Mouse (Mus musculus): ENCODE results near the gene Irx5. TPM values are rescaled to one million over a fixed set of nuclear protein-coding genes. Genes with fewer than 3 reads are reported as not detected.

Gene Irx5
- total RNA-seq (2021) = 1 to 10 TPM; 2.0 to 2.1 TPM
- long read RNA-seq, experiment 1, transcript Irx5-201 (3 exons, 2,450 nt) = major isoform, 5 of 6 reads
- long read RNA-seq, experiment 1, partial matches to known transcripts = 0 of 6 reads
- long read RNA-seq, experiment 1, other reads (novel, unspliced or antisense) = 1 of 6 reads
- long read RNA-seq, experiment 2 = 0 reads

DNA sequence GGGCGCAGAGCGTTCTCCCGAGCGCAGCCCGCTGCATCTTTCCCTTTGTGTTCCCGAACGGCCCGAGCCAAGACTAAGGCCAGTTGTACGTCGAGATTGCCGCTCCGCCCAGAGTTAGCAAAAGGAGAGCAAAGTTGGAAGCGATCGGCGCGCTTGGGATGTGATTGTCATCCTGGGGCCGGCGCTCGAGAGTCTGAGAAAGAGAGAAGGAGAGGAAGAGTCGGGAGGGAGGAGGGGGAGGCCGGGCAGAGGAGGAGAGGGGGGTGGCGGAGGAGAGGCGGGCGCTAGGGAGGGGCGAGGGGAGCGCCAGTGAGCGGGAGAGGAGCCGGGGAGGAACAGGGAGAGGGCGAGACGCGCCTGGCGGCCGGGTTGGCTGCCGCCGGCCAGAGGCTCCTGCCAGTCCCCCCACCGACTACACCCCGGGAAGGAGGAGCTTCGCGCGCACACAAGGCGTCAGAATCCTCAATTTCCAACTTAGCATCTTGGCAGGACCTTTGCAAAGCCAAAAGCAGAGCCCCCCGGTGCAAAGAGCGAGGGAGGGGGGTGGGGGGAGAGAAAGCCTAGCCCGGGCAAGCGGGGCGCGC lies at the start of gene Irx5:
Gene Irx5 (plus strand): TSS at position 228 of the 584 bp plus-strand sequence.
- DNase-seq = peak; percentile 80 to 82

DNA sequence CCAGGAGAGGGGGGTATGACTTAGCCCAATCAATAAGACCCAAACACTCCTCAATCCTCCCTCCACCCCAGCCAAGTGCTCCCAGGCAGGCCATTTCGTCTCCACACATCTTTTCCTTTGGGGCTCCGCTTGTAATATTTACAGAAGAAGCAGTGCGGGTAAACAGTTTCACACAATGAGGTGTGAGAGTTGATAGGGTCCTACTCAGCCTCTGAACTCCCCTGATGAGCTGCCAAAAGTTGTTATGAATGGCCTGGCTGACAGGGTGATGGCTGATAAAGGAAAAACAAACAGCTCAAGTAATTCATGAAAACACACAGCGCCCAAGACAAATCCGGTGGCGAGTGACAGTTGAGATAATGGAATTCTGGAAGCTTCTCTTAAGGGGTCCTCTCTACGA lies 45.2 kb upstream of the Irx5 start:
- no peak for DNase-seq

DNA sequence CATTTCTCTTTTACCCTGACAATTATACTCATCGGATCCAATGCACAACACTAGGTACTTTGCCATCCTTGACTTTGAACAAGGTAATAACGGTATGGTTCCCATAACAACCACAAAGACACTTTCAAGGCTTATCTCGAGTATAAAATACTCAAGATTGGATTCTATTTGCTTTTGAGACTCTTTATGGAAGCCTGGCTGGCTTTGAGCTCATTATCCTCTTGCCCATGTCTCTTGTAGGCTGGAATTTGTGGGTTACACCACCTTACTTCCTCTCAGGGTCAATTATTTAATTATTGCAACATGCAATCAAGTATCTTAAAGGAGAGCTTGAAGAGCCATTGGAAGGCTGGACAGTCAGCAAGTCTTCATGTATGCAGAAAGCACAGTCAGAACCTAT lies 43.7 kb upstream of the Irx5 start:
- DNase-seq = no peak

DNA sequence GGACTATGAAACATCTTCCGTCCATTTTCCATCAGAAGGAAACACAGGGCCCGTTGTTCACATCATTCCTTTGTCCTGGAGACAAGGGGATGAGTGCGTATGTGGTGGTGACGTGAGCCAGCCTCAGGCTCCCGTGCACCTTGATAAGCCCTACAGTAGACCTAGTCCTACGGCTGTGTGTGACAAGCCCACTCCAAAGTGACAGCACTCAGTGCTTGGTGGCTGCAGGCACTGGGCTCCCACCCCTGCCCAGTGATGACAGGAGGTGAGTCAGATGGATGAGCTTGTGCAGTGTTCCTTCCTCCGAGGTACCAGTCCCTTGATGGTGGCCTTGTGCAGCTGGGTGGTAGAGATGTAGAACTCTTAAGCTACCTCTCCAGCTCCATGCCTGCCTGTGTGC lies 33.7 kb upstream of the Irx5 start:
- DNase-seq = no peak

DNA sequence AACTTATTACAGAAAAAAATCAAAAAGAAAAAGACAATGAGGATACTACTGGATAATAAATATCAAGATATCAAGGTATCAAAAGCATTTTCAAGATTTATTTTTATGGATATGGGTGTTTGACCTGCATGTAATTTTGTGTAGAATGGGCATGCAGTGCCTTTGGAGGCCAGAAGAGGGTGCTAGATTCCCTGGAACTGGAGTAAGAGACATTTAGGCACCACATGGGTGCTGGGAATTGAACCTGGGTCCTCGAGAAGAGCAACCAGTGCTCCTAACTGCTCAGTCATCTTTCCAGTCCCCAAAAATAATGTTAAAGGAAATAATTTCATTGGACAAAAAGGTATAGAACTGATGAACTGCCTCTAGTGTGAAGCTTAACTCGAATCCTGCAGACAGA lies 30.2 kb upstream of the Irx5 start:
- no peak for DNase-seq

DNA sequence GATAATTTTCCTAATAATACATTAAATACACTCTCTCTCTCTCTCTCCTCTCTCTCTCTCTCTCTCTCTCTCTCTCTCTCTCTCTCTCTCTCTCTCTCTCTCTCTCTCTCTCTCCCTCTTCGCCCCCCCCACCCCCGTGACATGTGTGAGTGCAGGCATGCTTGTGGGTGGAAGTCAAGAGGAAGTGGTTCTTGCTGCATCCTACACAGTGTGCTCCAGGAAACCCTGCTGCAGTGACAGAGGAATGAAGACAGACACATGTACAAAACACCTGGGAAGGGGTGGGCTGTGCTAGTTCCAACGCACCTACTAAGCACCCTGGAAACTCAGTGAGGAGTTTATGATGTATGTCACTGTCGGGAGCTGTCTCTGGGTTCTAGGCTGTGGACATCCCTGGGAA lies 28.2 kb upstream of the Irx5 start:
- DNase-seq = no peak

DNA sequence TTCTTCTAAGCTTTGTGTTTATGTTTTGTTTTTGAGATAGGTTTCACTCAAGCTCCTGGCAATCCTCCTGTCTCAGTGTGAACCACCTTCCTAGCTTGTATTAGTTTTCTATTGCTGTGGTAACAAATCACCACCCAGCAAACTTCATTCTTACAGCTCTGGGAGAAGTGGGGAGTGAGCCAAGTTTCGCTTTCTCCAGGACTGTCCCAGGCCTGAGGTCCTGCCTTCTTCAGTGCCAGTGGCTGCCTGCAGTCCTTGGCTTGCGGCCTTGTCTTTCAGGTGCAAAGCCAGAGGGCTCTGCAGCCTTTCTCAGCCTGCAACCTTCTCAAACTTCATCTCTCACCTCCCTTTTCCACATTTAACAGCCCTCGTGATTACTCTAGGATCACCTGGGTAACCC lies 25.6 kb upstream of the Irx5 start:
- DNase-seq = peak; percentile 25 to 54

DNA sequence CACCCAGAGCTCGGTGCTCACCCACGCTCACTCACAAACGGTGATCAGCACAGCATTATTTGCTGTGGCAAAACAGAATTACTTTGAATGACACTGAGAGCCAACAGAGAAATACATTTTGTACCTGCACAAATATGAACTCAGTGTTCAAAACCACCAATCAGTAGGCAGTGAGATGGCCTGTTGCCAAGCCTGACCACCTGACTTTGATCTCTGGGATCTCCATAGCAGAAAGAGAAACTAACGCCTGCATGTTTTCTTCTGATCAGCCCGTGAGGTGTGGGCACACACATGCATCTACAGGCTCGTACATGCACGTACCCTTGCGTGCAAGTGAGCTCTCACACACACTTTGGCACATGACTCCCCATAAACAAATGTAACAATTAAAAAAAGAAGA lies 24.0 kb upstream of the Irx5 start:
- no peak for DNase-seq

DNA sequence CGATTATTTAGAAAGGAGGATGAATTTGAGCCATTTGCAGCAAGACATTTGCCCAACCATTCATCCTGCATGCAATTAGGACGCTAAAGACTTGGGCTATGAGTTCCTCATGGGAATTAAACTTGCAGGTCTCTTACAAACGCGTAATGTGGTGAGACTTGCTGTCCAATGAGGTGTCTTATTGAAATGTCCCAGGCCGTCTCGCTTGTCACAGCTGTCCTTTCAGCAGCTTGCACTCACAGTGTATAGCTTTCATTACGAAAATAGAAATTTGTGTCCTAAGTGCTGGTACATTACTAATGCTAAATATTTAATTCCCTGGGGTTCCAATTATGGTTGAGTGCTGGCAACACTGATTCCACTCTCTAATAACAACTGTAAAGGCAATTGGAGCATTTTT lies 22.3 kb upstream of the Irx5 start:
- no peak for DNase-seq

DNA sequence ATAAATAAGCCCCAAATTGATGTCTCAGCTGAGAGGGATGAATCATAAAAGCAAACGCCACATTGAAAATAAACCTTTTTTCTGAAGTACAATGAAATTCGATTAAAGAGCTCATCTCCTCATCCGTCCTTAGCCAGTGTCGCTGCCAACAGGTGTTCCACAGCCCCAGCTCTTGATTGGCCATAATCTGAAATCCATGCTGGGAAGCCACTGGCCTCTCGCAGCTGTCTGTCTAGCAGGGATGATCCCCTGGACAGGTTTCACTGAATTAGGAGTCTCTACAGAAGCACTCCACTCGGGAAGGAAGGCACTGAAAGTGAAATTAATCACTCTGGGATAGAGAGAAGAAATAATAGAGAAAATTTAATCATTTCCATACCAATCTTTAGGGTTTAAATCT lies 21.4 kb upstream of the Irx5 start:
- DNase-seq = no peak

DNA sequence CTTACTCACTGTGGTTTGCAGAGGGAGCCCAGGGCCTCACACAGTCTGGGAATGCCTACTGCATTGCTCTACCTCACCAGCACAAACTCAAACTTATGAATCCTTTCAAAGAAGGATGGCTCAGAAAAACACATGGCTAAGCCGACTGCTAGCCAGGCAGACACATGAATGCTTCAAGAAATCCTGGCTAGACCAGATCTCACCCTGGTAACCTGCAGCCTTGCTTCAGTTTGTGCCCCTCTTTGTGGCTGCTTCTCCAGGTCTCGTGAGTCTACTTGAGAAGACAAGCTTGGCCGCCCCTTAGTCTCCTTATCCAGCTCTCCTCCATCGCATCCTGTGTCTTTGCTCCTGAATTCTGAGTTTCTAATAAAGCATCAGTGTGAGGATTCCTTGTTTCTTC lies 13.9 kb upstream of the Irx5 start:
- DNase-seq = no peak

DNA sequence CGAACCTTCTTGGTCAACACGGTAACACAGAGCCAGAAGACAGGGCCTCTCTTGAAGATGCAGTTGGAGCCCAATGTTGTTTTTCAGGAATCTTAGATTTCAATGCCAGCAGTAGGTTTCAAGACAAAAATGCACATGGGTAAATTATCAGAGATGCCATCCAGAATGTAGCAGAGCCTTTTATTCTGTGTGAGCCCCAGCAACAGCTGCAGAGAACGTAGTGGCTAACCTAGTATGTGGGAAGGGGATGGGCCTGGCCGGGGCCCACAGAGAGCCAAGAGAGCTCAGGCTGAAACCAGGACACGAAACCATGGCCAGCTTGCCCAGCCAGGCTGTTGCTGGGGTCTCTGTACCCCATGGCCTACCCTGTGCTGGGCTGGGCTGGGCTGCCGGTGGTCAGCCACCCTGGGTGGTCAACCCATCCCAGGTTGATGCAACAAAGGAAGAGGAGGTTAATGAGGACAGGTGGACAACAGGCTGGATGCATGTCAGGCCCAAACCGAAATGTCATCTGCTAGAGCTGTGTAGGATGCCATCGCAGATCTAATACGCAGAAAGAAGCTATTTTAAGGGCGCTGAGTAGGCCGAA lies 7.4 kb upstream of the Irx5 start:
- DNase-seq = no peak

DNA sequence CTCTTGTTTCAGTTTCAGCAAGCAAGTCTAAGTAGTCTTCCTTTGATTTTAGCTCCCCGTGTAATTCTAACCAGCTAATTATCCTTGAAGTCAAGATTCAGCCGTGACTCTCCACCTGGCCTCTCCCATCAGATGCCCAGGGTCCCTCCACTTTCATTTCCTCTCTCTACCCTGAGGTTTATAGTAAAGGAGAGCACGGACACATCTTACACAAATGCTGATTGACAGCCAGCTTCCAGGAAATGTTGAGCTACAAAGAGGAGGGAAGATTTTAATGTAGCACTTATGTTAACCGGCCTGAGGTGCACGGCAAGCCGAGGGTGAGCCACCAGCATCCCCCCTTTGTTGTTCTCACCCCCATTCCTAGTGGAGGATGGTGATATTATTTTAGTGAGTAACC lies 4.0 kb upstream of the Irx5 start:
- DNase-seq = no peak

DNA sequence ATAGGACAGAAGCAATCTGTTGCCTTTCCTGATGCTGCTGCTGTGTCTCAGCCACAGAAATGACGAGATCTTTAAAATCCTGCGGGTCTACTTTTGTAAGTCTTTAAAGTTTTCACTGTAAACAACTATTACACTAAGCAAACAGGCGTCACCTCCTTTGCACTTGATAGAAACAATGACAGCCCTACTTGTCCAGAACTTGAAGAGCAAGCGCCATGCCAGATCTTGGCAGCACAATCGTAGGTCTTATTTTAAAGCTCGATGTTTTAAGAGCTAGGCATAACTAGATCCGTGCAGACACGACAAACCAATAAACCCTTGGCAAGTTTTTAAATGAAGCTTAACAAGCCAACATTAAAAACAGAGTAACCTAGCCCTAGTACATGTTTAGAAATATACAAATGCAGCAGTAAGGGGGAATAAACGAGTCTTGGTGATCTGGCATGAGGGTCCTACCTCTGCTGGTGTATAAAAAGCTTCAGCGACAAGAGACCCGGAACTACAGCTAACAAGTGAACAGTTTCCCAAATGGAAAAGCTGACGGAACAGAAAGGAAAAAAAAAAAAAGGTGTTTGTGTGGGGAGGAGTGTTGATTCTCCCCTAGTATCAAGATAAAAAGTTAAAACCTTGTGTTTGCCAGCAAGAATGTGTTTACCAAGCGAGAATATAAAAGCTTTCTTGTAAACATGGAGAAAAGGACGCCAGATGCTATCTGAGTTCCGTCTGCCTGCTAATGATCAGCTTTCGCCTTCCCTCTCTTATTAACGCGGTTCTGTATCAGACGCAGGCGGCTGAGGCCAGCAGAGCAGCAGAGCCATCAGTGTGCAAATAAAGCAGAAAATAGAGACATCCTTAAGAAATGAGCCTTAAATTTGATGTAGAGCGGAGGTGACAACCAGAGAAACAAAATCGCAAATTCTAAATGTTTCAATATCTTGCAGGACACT lies 2.6 kb upstream of the Irx5 start:
- no peak for DNase-seq

DNA sequence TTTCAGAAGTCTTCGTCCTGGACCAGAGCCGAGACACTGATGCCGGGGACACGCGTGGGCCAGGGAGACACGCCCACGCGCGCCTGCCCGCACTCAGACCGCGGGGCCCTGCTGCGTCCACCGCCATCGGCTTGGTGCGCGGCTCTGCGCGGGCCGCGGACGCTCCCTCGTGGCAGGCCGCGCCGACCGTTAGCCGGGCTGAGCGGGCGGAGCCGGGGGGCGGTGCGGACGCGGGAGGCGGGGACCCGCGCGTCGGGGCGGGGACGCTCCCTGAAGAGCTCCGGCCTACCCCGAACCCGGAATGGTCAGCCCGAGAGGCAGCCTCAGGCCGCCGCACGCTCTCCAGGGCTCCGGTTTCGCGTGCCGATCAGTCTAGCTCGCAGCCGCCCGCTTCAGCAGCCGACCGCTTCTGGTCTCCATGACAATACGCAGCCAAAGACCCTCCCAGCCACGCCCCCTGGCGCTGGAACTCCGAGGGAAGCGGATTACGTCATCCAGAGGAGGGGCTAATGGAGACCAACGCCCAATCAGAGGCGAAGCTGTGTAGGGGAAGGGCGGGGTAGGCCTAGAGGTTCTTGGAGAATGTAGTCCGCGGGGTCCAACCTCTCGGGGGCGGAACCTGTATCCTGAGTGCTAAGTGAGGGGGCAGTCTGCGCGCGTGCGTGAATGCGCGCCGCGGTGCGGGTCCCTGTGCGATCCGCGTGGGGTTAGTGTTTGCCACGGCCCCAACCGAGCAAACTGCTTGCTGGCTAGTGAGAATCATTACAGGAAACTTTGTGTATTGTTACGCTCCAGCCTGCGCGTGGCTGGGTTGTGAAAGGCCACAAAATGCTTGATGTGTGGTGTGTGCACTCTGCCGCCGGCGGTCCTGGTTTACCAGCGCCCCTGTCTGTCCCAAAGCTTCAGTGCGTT lies 1.5 kb upstream of the Irx5 start:
- DNase-seq = peak; percentile 96 to 97

DNA sequence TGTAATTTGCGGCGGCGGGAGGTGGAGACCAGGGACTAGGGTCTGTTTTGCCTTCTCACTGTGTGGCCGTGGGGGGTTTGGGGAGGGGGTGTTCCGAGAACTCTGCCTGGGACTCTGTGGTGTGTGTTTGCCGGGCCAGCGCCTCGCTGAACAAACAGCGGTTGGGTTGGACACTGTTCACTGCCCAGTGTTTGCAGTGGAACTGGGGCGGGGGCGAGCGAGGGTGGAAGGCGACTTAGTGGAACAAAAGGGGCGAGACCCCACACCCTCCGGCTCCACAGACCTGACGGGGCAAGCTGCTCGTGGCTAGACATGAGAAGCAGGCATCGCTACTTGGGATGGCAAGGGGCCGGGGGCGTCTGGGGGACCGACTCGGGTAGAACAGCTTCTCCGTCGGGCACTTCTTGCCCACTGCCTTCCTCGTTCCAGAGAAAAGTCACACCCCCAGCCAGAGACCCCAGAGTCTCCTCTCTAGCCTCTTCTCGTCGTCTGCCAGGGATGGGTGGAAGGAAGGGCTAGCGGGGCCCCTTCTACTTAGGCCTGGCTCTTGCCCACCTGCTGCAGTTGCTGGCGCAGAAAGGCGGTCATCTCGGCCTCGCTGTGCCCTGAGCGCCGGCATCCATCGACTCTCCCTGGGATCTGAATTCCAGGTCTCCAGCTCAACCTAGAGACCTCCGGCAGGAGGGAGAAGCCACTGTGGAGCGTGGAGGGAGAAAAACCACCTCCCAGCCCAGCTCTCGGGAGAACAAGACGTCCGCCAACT lies 631 bp upstream of the Irx5 start:
- peak in 1 of 2 experiments; percentile 10 for DNase-seq

DNA sequence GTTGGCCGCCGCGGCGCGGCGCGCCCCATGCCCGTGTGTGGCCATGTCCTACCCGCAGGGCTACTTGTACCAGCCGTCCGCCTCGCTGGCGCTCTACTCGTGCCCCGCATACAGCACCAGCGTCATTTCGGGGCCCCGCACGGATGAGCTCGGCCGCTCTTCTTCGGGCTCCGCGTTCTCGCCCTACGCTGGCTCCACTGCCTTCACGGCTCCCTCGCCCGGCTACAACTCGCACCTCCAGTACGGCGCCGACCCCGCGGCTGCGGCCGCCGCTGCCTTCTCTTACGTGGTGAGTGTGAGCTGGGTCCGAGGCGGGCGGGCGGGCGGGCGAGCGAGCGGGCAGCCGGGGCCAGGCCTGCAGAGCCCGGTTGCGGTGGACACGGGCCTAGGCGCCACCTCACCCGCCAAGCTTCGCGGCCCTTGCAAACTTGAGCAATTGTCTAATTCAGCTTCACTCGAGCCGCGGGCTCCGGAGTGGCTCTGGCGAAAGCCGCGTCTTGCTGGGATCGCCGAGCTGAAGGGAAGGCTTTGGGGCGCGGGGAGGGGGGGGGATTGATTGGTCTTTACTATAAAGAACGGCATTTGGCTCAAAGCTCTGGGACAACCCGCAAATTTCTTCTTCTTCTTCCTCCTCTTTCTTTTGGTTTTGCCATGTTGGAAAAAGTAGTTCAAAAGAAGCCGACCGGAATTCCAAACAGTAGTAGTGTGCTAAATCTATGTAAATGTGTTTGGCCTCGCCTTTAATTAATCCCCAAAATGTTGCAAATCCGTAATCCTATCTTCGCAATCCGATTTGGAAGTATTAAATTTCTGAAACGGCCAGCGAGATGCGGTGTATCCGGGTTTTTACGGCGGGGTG lies 945 bp downstream of the Irx5 start:
- peak; percentile 20 to 40 for DNase-seq

DNA sequence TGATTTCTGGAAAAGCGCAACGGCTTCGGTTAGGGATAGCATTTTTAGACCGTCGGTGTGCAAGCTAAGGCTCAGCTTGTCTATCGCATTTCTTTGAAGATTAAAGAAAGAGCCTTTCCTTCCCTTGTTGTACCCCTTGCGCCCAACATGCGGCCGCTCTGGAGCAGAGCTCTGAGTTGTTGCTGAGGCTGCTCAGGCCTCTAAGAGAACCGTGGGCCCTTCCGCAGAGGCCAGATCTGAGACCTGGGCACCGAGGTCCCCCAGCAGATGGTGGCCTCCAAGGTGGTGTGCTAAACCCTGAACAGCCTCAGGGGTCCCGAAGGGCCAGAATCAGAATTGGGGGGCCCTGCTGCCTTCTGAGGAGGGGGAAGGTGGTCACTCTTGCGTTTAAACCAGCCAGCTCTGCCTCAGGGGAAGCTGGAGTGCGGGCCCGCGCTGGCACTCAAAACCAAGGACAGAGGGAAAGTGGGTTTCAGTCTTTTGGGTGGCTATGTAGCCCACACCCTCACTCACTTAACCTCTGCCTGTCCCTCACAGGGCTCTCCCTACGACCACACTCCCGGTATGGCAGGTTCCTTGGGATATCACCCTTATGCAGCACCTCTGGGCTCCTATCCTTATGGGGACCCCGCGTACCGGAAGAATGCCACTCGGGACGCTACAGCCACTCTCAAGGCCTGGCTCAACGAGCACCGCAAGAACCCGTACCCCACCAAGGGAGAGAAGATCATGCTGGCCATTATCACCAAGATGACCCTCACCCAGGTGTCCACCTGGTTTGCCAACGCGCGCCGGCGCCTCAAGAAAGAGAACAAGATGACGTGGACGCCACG lies 1.8 kb downstream of the Irx5 start:
- DNase-seq = no peak

DNA sequence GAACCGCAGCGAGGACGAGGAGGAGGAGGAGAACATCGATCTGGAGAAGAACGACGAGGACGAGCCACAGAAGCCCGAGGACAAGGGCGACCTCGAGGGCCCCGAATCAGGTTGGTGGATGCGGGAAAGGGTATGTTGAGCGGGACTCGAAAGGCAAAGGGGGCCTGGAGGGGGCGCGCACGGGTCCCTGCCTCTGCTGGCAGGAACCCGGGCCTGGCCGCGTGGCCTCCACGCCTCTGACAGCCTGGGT lies 2.3 kb downstream of the Irx5 start:
- peak; percentile 12 to 26 for DNase-seq
